Mouse (Mus musculus): ENCODE data around the gene Fgf18.

DNA sequence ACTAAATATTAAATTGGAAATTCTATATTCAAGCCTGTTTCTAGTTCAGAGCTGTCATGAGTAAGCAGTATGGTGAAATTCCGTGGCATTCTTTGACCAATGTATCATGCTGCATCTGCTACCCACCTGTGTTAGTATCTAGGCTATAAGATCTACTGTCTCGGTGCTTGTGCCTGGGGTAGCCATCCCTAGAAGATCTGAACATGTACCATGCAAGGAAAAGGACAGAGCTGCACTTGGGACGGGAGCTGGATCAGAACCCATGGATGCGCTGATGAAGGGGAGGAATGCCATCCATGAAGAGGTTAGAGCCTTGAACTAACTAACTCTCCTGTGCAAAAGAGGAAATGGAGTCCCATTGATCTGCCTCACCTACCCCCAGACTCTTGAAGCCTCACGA lies 8.5 kb downstream of the Fgf18 start:
- TF ChIP-seq GATA1 (IDR thresholded peaks at IDR 0.05; ENCODE audit: low read length) (no peak), TAL1 (IDR thresholded peaks at IDR 0.05; ENCODE audit: low read length) (no peak)
